Mouse (Mus musculus): ENCODE measurements around the gene Dyrk1a. TPM values are rescaled to one million over a fixed set of nuclear protein-coding genes. Genes with fewer than 3 reads are reported as not detected.

Dyrk1a gene
- total RNA-seq, 2 experiments from 2014 or later, result 86.2 to 99.2 TPM

GRCm38 (mm10) chr16:94587461-94587860 lies 17.7 kb downstream of the Dyrk1a start:
- no peak for DNase-seq
- intact Hi-C loops (cut with DNase I), result loop anchor here (2.0 kb wide), 1 partner anchor 13 kb away; no protein-coding TSS in a partner anchor

- intact Hi-C loops (cut with DNase I), result no loop called here
- no peak for DNase-seq
Measured at GRCm38 (mm10) chr16:94588171-94588570, 18.4 kb downstream of the Dyrk1a start.

- intact Hi-C loops (cut with DNase I), result no loop called here
Measured at GRCm38 (mm10) chr16:94588974-94589373, 19.2 kb downstream of the Dyrk1a start.

GRCm38 (mm10) chr16:94589648-94590047 lies 19.8 kb downstream of the Dyrk1a start:
- no peak for DNase-seq
- intact Hi-C loops (cut with DNase I), result no loop called here

More at GRCm38 (mm10) chr16:94588974-94589373, 19.2 kb downstream of the Dyrk1a start:
- no peak for DNase-seq

- intact Hi-C loops (cut with DNase I), result no loop called here
- no peak for DNase-seq
Measured at GRCm38 (mm10) chr16:94590214-94590613, 20.4 kb downstream of the Dyrk1a start.

- no peak for DNase-seq
- intact Hi-C loops (cut with DNase I), result no loop called here
Measured at GRCm38 (mm10) chr16:94590977-94591376, 21.2 kb downstream of the Dyrk1a start.

- DNase-seq, result no peak
- intact Hi-C loops (cut with DNase I), result no loop called here
Measured at GRCm38 (mm10) chr16:94591536-94591935, 21.7 kb downstream of the Dyrk1a start.

GRCm38 (mm10) chr16:94596633-94597032 lies 26.8 kb downstream of the Dyrk1a start:
- intact Hi-C loops (cut with DNase I), result no loop called here
- no peak for DNase-seq

- intact Hi-C loops (cut with DNase I), result no loop called here
- DNase-seq, result no peak
Measured at GRCm38 (mm10) chr16:94597640-94598039, 27.8 kb downstream of the Dyrk1a start.

GRCm38 (mm10) chr16:94599977-94600724 lies 30.3 kb downstream of the Dyrk1a start:
- DNase-seq, result no peak
- intact Hi-C loops (cut with DNase I), result loop anchor here (2.0 kb wide), 2 partner anchors 13 to 15 kb away; no protein-coding TSS in a partner anchor

- intact Hi-C loops (cut with DNase I), result loop anchor here (2.0 kb wide), 2 partner anchors 14 kb away; no protein-coding TSS in a partner anchor
- no peak for DNase-seq
Measured at GRCm38 (mm10) chr16:94601089-94601488, 31.3 kb downstream of the Dyrk1a start.

- intact Hi-C loops (cut with DNase I), result loop anchor here (2.0 kb wide), 2 partner anchors 13 to 15 kb away; no protein-coding TSS in a partner anchor
- peak; percentile 81 to 83 for DNase-seq
Measured at GRCm38 (mm10) chr16:94601540-94601953, 31.7 kb downstream of the Dyrk1a start.

- DNase-seq, result no peak
- intact Hi-C loops (cut with DNase I), result no loop called here
Measured at GRCm38 (mm10) chr16:94602188-94602587, 32.4 kb downstream of the Dyrk1a start.

GRCm38 (mm10) chr16:94602730-94603129 lies 32.9 kb downstream of the Dyrk1a start:
- no peak for DNase-seq
- intact Hi-C loops (cut with DNase I), result no loop called here

- intact Hi-C loops (cut with DNase I), result no loop called here
- no peak for DNase-seq
Measured at GRCm38 (mm10) chr16:94606169-94606568, 36.4 kb downstream of the Dyrk1a start.

- DNase-seq, result no peak
- intact Hi-C loops (cut with DNase I), result no loop called here
Measured at GRCm38 (mm10) chr16:94607468-94607867, 37.7 kb downstream of the Dyrk1a start.

- DNase-seq, result no peak
- intact Hi-C loops (cut with DNase I), result no loop called here
Measured at GRCm38 (mm10) chr16:94608706-94609594, 39.1 kb downstream of the Dyrk1a start.

GRCm38 (mm10) chr16:94612573-94612972 lies 42.8 kb downstream of the Dyrk1a start:
- intact Hi-C loops (cut with DNase I), result no loop called here

GRCm38 (mm10) chr16:94617255-94617654 lies 47.4 kb downstream of the Dyrk1a start:
- DNase-seq, result no peak
- intact Hi-C loops (cut with DNase I), result loop anchor here (5.0 kb wide), 1 partner anchor 150 kb away; no protein-coding TSS in a partner anchor

More at GRCm38 (mm10) chr16:94612573-94612972, 42.8 kb downstream of the Dyrk1a start:
- DNase-seq, result no peak

- peak; percentile 82 to 86 for DNase-seq
- intact Hi-C loops (cut with DNase I), result loop anchor here (2.0 to 5.0 kb wide), 3 partner anchors 46 to 151 kb away; partner anchors contain the start of gene Vps26c
Measured at GRCm38 (mm10) chr16:94618543-94618942, 48.7 kb downstream of the Dyrk1a start.

GRCm38 (mm10) chr16:94619301-94619700 lies 49.5 kb downstream of the Dyrk1a start:
- no peak for DNase-seq
- intact Hi-C loops (cut with DNase I), result loop anchor here (2.0 to 5.0 kb wide), 3 partner anchors 46 to 152 kb away; partner anchors contain the start of gene Vps26c
